In the genomic region with DNA sequence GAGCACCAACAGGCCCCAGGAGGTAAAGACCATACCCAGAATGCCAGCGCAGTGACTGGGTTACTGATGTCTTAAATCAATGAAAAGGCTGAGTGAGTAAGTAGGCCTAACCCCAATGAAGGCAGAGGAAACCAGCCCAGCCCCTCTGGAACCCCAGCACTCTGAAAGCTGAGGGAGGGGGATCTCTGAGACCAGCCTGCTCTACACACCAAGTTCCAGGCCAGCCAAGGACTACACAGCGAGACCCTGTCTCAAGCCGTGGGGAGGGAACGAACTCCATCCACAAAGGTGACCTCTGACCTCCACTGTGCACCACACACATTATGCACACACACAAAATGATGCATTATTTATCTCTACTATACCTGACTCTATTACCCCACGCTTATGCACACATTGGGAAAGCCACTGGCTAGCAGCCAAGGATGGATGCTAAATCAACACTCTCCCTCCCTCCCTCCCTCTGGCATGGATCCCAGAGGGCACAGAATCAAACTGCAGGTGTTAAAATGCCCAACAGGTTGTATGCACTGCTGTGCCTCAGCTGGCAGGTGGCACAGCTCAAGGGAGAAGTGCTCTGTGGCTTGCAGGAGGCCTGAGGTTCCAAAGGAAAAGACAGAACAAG, we compare ENCODE assay signal across 11 mouse cellular contexts. TPM values are rescaled to one million over a fixed set of nuclear protein-coding genes. Genes with fewer than 3 reads are reported as not detected.
DNase-seq lines count a peak whose midpoint lies in the region; ATAC-seq and TF ChIP-seq lines count a peak whose summit lies in the region.
"Had no signal": no experiment of that assay in that cellular context is flagged by ENCODE, and none has a peak within 500 bp of the region (broad histone marks: within the 10 kb centered on the region; RNA-seq: fewer than 3 reads in every experiment).

No protein-coding gene starts in this region.

- H3K27me3 ChIP-seq in midbrain, embryonic 11.5 days (ENCODE audit: control insufficient read depth, insufficient read depth, low read length): no peaks in the 10 kb centered on the region
- peaks cover 11% of the 10 kb centered on the region for H3K27me3 ChIP-seq in midbrain, embryonic 16.5 days (ENCODE audit: control insufficient read depth, insufficient read depth, low read depth, low read length)
- peaks cover 26% of the 10 kb centered on the region for H3K27me3 ChIP-seq in forebrain, embryonic 15.5 days
- H3K27me3 ChIP-seq in liver, adult 2 months (ENCODE audit: control insufficient read depth, insufficient read depth, low read length): peaks cover 4% of the 10 kb centered on the region; the same call in 1 of the 2 replicates
- H3K27me3 ChIP-seq in neural tube, embryonic 14.5 days (ENCODE audit: control insufficient read depth, insufficient read depth, low read length): no peaks in the 10 kb centered on the region

- no peak overlapping the region for H3K4me3 ChIP-seq in midbrain, embryonic 11.5 days (ENCODE audit: low read depth, low read length)
- no peak overlapping the region for H3K4me3 ChIP-seq in midbrain, embryonic 16.5 days (ENCODE audit: low read depth, low read length)
- no peak overlapping the region for H3K4me3 ChIP-seq in forebrain, embryonic 15.5 days
- H3K4me3 ChIP-seq in liver, adult 2 months (ENCODE audit: insufficient read depth, low read depth, low read length): no peak overlapping the region
- H3K4me3 ChIP-seq in neural tube, embryonic 14.5 days (ENCODE audit: low read depth, low read length): no peak overlapping the region

- 0 out of 2 replicates have a peak, but pooled peaks have one; percentile 15 for TF ChIP-seq CTCF in liver, adult 2 months (IDR thresholded peaks at IDR 0.05; ENCODE audit: low read depth, low read length)

- H3K79me2 ChIP-seq in liver, adult 2 months (ENCODE audit: control insufficient read depth, insufficient read depth, low read length): no peaks in the 10 kb centered on the region

- no peak overlapping the region for H3K9ac ChIP-seq in midbrain, embryonic 11.5 days (ENCODE audit: low read length)
- no peak overlapping the region for H3K9ac ChIP-seq in midbrain, embryonic 16.5 days (ENCODE audit: low read depth, low read length)
- no peak overlapping the region for H3K9ac ChIP-seq in forebrain, embryonic 15.5 days (replicated peaks)
- H3K9ac ChIP-seq in liver, adult 2 months (ENCODE audit: low read depth, low read length): no peak overlapping the region
- no peak overlapping the region for H3K9ac ChIP-seq in neural tube, embryonic 14.5 days (replicated peaks; ENCODE audit: low read depth, low read length)

- ATAC-seq in midbrain, embryonic 11.5 days (ENCODE audit: low FRiP score): peak; percentile 41; the same call in 1 of the 2 replicates
- no peak for ATAC-seq in midbrain, embryonic 16.5 days
- ATAC-seq in forebrain, embryonic 15.5 days (replicated peaks): peak; percentile 51; the same call in 1 of the 2 replicates
- ATAC-seq in neural tube, embryonic 14.5 days (ENCODE audit: low read depth): peak; percentile 41; the same call in 1 of the 2 replicates
- ATAC-seq in granulocyte monocyte progenitor cell, adult 5-6 weeks (replicated peaks; ENCODE audit: poor library complexity, severe bottlenecking): no peak

- H3K4me1 ChIP-seq in midbrain, embryonic 11.5 days (ENCODE audit: control insufficient read depth, insufficient read depth, low read length): peaks cover 16% of the 10 kb centered on the region
- no peaks in the 10 kb centered on the region for H3K4me1 ChIP-seq in midbrain, embryonic 16.5 days (ENCODE audit: control insufficient read depth, insufficient read depth, low read length)
- H3K4me1 ChIP-seq in forebrain, embryonic 15.5 days: 0 out of 2 replicates have a peak, but pooled peaks cover 7% of the 10 kb centered on the region
- H3K4me1 ChIP-seq in liver, adult 2 months (ENCODE audit: control insufficient read depth, insufficient read depth, low read length): no peaks in the 10 kb centered on the region
- no peaks in the 10 kb centered on the region; the same call in 1 of the 2 replicates for H3K4me1 ChIP-seq in neural tube, embryonic 14.5 days (ENCODE audit: control insufficient read depth, insufficient read depth, low read length)

- DNase-seq in midbrain, embryonic 11.5 days (ENCODE audit: low spot score, missing footprints): no peak
- peak; percentile 72 for DNase-seq in liver, adult 2 months (ENCODE audit: extremely low read depth, low read depth, low spot score)
- DNase-seq in adrenal gland, postnatal 36 days: no peak
- no peak for DNase-seq in adrenal gland, postnatal 4 days (ENCODE audit: low spot score in 2 of 2)
- DNase-seq: cerebellum, adult 9-10 months; gastrocnemius, postnatal 14 days had no signal

- TF ChIP-seq POLR2A in liver, adult 2 months (IDR thresholded peaks at IDR 0.05; ENCODE audit: extremely low read depth, insufficient read depth, low read length): no peak

- H3K36me3 ChIP-seq in midbrain, embryonic 11.5 days (ENCODE audit: control insufficient read depth, insufficient read depth, low read length): no peaks in the 10 kb centered on the region
- no peaks in the 10 kb centered on the region for H3K36me3 ChIP-seq in midbrain, embryonic 16.5 days (ENCODE audit: control insufficient read depth, insufficient read depth, low read length)
- no peaks in the 10 kb centered on the region for H3K36me3 ChIP-seq in forebrain, embryonic 15.5 days
- no peaks in the 10 kb centered on the region for H3K36me3 ChIP-seq in liver, adult 2 months (ENCODE audit: control insufficient read depth, insufficient read depth, low read length)
- no peaks in the 10 kb centered on the region for H3K36me3 ChIP-seq in neural tube, embryonic 14.5 days (ENCODE audit: control insufficient read depth, insufficient read depth, low read length)

- no peaks in the 10 kb centered on the region for H3K9me3 ChIP-seq in midbrain, embryonic 11.5 days (ENCODE audit: control insufficient read depth, low read length)
- no peaks in the 10 kb centered on the region for H3K9me3 ChIP-seq in midbrain, embryonic 16.5 days (replicated peaks; ENCODE audit: control insufficient read depth, low read length, poor library complexity, severe bottlenecking)
- no peaks in the 10 kb centered on the region for H3K9me3 ChIP-seq in forebrain, embryonic 15.5 days
- no peaks in the 10 kb centered on the region for H3K9me3 ChIP-seq in neural tube, embryonic 14.5 days (ENCODE audit: control insufficient read depth, low read length)

- 69% methylated on average over 5 of the region's 5 CpGs for WGBS in midbrain, embryonic 11.5 days
- WGBS in midbrain, embryonic 16.5 days: 63% methylated on average over 5 of the region's 5 CpGs
- WGBS in forebrain, embryonic 15.5 days: 41% methylated on average over 5 of the region's 5 CpGs
- WGBS in liver, adult 2 months: 28% methylated on average over 5 of the region's 5 CpGs
- 31% methylated on average over 5 of the region's 5 CpGs for WGBS in neural tube, embryonic 14.5 days

- H3K27ac ChIP-seq in midbrain, embryonic 11.5 days (ENCODE audit: low read depth, low read length): no peak overlapping the region
- H3K27ac ChIP-seq in midbrain, embryonic 16.5 days (ENCODE audit: low read length): no peak overlapping the region
- no peak overlapping the region for H3K27ac ChIP-seq in forebrain, embryonic 15.5 days (replicated peaks)
- no peak overlapping the region for H3K27ac ChIP-seq in liver, adult 2 months (replicated peaks; ENCODE audit: insufficient read depth, low read depth, low read length)
- H3K27ac ChIP-seq in neural tube, embryonic 14.5 days (ENCODE audit: low read depth, low read length): no peak overlapping the region
- H3K27ac ChIP-seq: macrophage had no signal

- H3K4me2 ChIP-seq in midbrain, embryonic 11.5 days: no peak overlapping the region
- no peak overlapping the region for H3K4me2 ChIP-seq in midbrain, embryonic 16.5 days (ENCODE audit: low read length)
- no peak overlapping the region for H3K4me2 ChIP-seq in forebrain, embryonic 15.5 days (replicated peaks)
- no peak overlapping the region for H3K4me2 ChIP-seq in neural tube, embryonic 14.5 days (ENCODE audit: low read depth, low read length)

RNA-seq across cellular contexts. Expression of gene Trim71, which starts 9.7 kb away (rescaled TPM):
- 1.6 and 2.2 TPM in 2 replicates for polyA plus RNA-seq in midbrain, embryonic 11.5 days (2014; fragmentation: Nextera tagmentation; extraction: Ambion mirVana)
- 0.15 and 0.17 TPM in 2 replicates for polyA plus RNA-seq in midbrain, embryonic 16.5 days (2015; fragmentation: Nextera tagmentation; extraction: Ambion mirVana)
- polyA plus RNA-seq in forebrain, embryonic 15.5 days (2015; fragmentation: Nextera tagmentation; extraction: Ambion mirVana): 0.11 and 0.14 TPM in 2 replicates
- total RNA-seq in liver, adult 2 months (2014; rRNA removed): under 0.01 TPM in 1 of 2 replicates, not detected in the other
- polyA plus RNA-seq in liver, adult 2 months (2012; rRNA removed): 0.02 TPM in 1 of 2 replicates, not detected in the other
- 0.28 and 0.32 TPM in 2 replicates for polyA plus RNA-seq in neural tube, embryonic 14.5 days (2014; fragmentation: Nextera tagmentation; extraction: Ambion mirVana)
- total RNA-seq in adrenal gland, postnatal 36 days (2021): under 1 TPM in 1 of 2 experiments, not detected in 1; 0.03 TPM
- under 1 TPM in 1 of 2 experiments, not detected in 1; 0.36 TPM for total RNA-seq in adrenal gland, postnatal 4 days (2021)
- not detected in 2 replicates for total RNA-seq in granulocyte monocyte progenitor cell, adult 5-6 weeks (2014; fragmentation: Nextera tagmentation)
- total RNA-seq in granulocyte monocyte progenitor cell, adult 5-6 weeks (2017): not detected in 2 replicates
- total RNA-seq: gastrocnemius, postnatal 14 days had no signal
- polyA plus RNA-seq: macrophage had no signal

RNA-seq across cellular contexts. Expression of gene C130032M10Rik, which starts 39.0 kb away (rescaled TPM):
- polyA plus RNA-seq in midbrain, embryonic 11.5 days (2014; fragmentation: Nextera tagmentation; extraction: Ambion mirVana): not detected in 2 replicates
- not detected in 2 replicates for polyA plus RNA-seq in midbrain, embryonic 16.5 days (2015; fragmentation: Nextera tagmentation; extraction: Ambion mirVana)
- not detected in 2 replicates for polyA plus RNA-seq in forebrain, embryonic 15.5 days (2015; fragmentation: Nextera tagmentation; extraction: Ambion mirVana)
- total RNA-seq in liver, adult 2 months (2014; rRNA removed): not detected in 2 replicates
- not detected in 2 replicates for polyA plus RNA-seq in liver, adult 2 months (2012; rRNA removed)
- polyA plus RNA-seq in neural tube, embryonic 14.5 days (2014; fragmentation: Nextera tagmentation; extraction: Ambion mirVana): not detected in 2 replicates
- total RNA-seq in adrenal gland, postnatal 36 days (2021): not detected
- total RNA-seq in adrenal gland, postnatal 4 days (2021): not detected
- not detected in 2 replicates for total RNA-seq in granulocyte monocyte progenitor cell, adult 5-6 weeks (2014; fragmentation: Nextera tagmentation)
- not detected in 2 replicates for total RNA-seq in granulocyte monocyte progenitor cell, adult 5-6 weeks (2017)
- total RNA-seq: gastrocnemius, postnatal 14 days had no signal
- polyA plus RNA-seq: macrophage had no signal

RNA-seq across cellular contexts. Expression of gene Ccr4, which starts 49.8 kb away (rescaled TPM):
- not detected in 2 replicates for polyA plus RNA-seq in midbrain, embryonic 11.5 days (2014; fragmentation: Nextera tagmentation; extraction: Ambion mirVana)
- polyA plus RNA-seq in midbrain, embryonic 16.5 days (2015; fragmentation: Nextera tagmentation; extraction: Ambion mirVana): not detected in 2 replicates
- polyA plus RNA-seq in forebrain, embryonic 15.5 days (2015; fragmentation: Nextera tagmentation; extraction: Ambion mirVana): not detected in 2 replicates
- total RNA-seq in liver, adult 2 months (2014; rRNA removed): 0.09 and 0.13 TPM in 2 replicates
- 0.29 TPM in 1 of 2 replicates, not detected in the other for polyA plus RNA-seq in liver, adult 2 months (2012; rRNA removed)
- polyA plus RNA-seq in neural tube, embryonic 14.5 days (2014; fragmentation: Nextera tagmentation; extraction: Ambion mirVana): not detected in 2 replicates
- total RNA-seq in adrenal gland, postnatal 36 days (2021): not detected
- not detected for total RNA-seq in adrenal gland, postnatal 4 days (2021)
- total RNA-seq in granulocyte monocyte progenitor cell, adult 5-6 weeks (2014; fragmentation: Nextera tagmentation): not detected in 2 replicates
- not detected in 2 replicates for total RNA-seq in granulocyte monocyte progenitor cell, adult 5-6 weeks (2017)
- total RNA-seq: gastrocnemius, postnatal 14 days had no signal
- polyA plus RNA-seq: macrophage had no signal

Comparison
In these comparisons a context has a peak if more than half of its experiments do, and no peak if none do; other contexts are left out.
1. ATAC-seq: peak in midbrain, embryonic 11.5 days (single experiment), forebrain, embryonic 15.5 days (single experiment) and neural tube, embryonic 14.5 days (single experiment); none in midbrain, embryonic 16.5 days (single experiment) and granulocyte monocyte progenitor cell, adult 5-6 weeks (single experiment).